Mouse (Mus musculus) heart, postnatal 0 days (tissue): ENCODE measurements around the gene Adgrv1. TPM values are rescaled to one million over a fixed set of nuclear protein-coding genes. Genes with fewer than 3 reads are reported as not detected.

Experiments used
- ATAC-seq: fragments of 200-750 bp; cut with Nextera tagmentation; 2 replicates; pipeline ENCODE4 v1.8.0; 2017; ENCODE audit warnings: low read depth, moderate number of reproducible peaks, moderate library complexity; ENCODE audit not compliant: insufficient read depth
- DNase-seq: peaks from one replicate; pipeline ENCODE4 v3.0.0-alpha.2; 2016; ENCODE audit warnings: low spot score
- H3K27ac ChIP-seq: fragments of 300-500 bp; sonication (generic); 2 replicates; pipeline ENCODE4 v1.5.1; 2014; ENCODE audit warnings: low read depth, mild to moderate bottlenecking
- H3K27me3 ChIP-seq: fragments of 300-500 bp; sonication (generic); 2 replicates; pipeline ENCODE4 v1.6.1; 2014; ENCODE audit warnings: low read length, mixed read lengths; ENCODE audit not compliant: control insufficient read depth, insufficient read depth
- H3K36me3 ChIP-seq: fragments of 300-500 bp; sonication (generic); replicated peaks from 2 replicates; pipeline ENCODE4 v1.6.1; 2014; ENCODE audit warnings: low read length, mixed read lengths; ENCODE audit not compliant: control insufficient read depth, insufficient read depth
- H3K4me1 ChIP-seq: fragments of 300-500 bp; sonication (generic); 2 replicates; pipeline ENCODE4 v1.6.1; 2014; ENCODE audit warnings: antibody characterized with exemption; ENCODE audit not compliant: control insufficient read depth, insufficient read depth
- H3K4me2 ChIP-seq: fragments of 300-500 bp; sonication (generic); 2 replicates; pipeline ENCODE4 v1.6.1; 2014; ENCODE audit warnings: low read depth, mild to moderate bottlenecking, low read length, moderate library complexity
- H3K4me3 ChIP-seq: fragments of 300-500 bp; sonication (generic); 2 replicates; pipeline ENCODE4 v1.5.1; 2014; ENCODE audit warnings: low read depth, low read length
- H3K9ac ChIP-seq: fragments of 300-500 bp; sonication (generic); replicated peaks from 2 replicates; pipeline ENCODE4 v1.6.1; 2014; ENCODE audit warnings: low read depth, low read length, mixed read lengths
- H3K9me3 ChIP-seq: fragments of 300-500 bp; sonication (generic); replicated peaks from 2 replicates; pipeline ENCODE4 v1.6.1; 2016; ENCODE audit warnings: low read length; ENCODE audit not compliant: control insufficient read depth
- CTCF ChIP-seq: IDR thresholded peaks from 2 replicates; pipeline ENCODE4 v1.5.1; 2016; ENCODE audit warnings: antibody characterized with exemption, control low read depth, low read depth
- EP300 ChIP-seq: IDR thresholded peaks from 2 replicates; pipeline ENCODE4 v1.6.1; 2016; ENCODE audit warnings: antibody characterized with exemption, low read depth
- WGBS: fragments of 180-500 bp; shearing (Covaris S2); extraction: QIAGEN DNeasy Blood & Tissue Kit; methylation state at CpG from one replicate; pipeline ENCODE4 v1.1.7; 2014; 5-methylcytosine and 5-hydroxymethylcytosine counted together
- polyA plus RNA-seq: library from polyadenylated mRNA; unstranded; fragments of >200 nt; fragmentation: Nextera tagmentation; extraction: Ambion mirVana; gene quantifications from 2 replicates; pipeline ENCODE4 v1.2.1, GENCODE M21; 2015
- total RNA-seq: library from RNA; depleted of rRNA; stranded (reverse); fragments of >200 nt; gene quantifications from 2 replicates; pipeline ENCODE4 v1.2.3, GENCODE M21; 2014; ENCODE audit warnings: low replicate concordance

Gene Adgrv1
- total and polyA plus RNA-seq, 2 experiments from 2014 or later: 0.68 to 10.5 TPM

GRCm38 (mm10) chr13:81646348-81646747, 13.4 kb upstream of the Adgrv1 start:
- no peak overlapping the region for H3K9ac ChIP-seq
- TF ChIP-seq EP300 (no peak), CTCF (no peak)

GRCm38 (mm10) chr13:81644047-81644565, 11.2 kb upstream of the Adgrv1 start:
- Histone ChIP-seq H3K27me3 (no peaks in the 10 kb centered on the region), H3K9me3 (no peaks in the 10 kb centered on the region), H3K9ac (no peak overlapping the region), H3K4me1 (no peaks in the 10 kb centered on the region), H3K4me2 (no peak overlapping the region), H3K27ac (no peak overlapping the region), H3K36me3 (no peaks in the 10 kb centered on the region), H3K4me3 (no peak overlapping the region)
- WGBS: 78% methylated on average over 11 of the region's 11 CpGs
- DNase-seq (no peak), ATAC-seq (no peak)
- TF ChIP-seq CTCF: no peak
- no peak for TF ChIP-seq EP300

More at GRCm38 (mm10) chr13:81646348-81646747, 13.4 kb upstream of the Adgrv1 start:
- Histone ChIP-seq H3K27ac (no peak overlapping the region), H3K4me2 (no peak overlapping the region), H3K36me3 (no peaks in the 10 kb centered on the region), H3K27me3 (no peaks in the 10 kb centered on the region), H3K4me3 (no peak overlapping the region), H3K9me3 (no peaks in the 10 kb centered on the region), H3K4me1 (no peaks in the 10 kb centered on the region)
- DNase-seq (no peak), ATAC-seq (no peak)
- 74% methylated on average over 6 of the region's 6 CpGs for WGBS

DNA sequence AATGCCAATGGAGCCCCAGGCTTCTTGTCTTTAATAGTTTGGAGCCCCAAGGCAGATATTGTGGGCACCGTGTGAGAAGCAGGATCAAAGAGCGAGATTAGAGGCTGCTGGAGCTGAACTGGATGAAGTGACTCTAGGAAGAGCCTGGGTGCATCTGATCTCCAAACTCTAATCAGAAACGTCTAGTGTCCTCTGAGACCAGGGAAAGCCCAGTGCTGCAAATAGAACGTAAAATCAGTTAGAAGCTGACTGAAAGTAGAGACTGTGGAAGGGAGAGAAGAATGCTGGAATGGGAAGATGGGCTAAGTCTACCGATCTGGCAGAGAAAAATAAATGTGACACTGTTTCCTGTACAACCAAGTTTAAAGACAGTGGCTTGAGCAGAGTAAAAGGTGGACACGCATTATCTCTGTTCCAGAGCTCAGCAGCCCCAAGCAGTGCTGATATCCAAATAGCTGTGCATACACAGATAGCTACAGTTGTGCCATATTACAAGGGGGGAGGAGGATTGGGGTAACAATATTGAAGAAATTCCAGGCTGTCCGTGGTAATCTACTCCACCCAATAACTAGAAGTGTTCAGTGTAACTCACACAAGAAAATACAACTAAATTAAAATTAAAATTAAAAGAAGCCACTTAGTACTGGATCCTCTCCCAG, 9.7 kb upstream of the Adgrv1 start:
- Histone ChIP-seq H3K4me3 (no peak overlapping the region), H3K27me3 (no peaks in the 10 kb centered on the region), H3K9me3 (no peaks in the 10 kb centered on the region), H3K4me2 (no peak overlapping the region), H3K4me1 (no peaks in the 10 kb centered on the region), H3K27ac (no peak overlapping the region), H3K36me3 (no peaks in the 10 kb centered on the region), H3K9ac (no peak overlapping the region)
- 22% methylated on average over 7 of the region's 7 CpGs for WGBS
- TF ChIP-seq EP300 (no peak), CTCF (no peak)
- DNase-seq: no peak
- no peak for ATAC-seq

- Histone ChIP-seq H3K36me3 (no peaks in the 10 kb centered on the region), H3K4me2 (peak overlapping the region; percentile 4; the same call in 1 of the 2 replicates), H3K4me1 (no peaks in the 10 kb centered on the region), H3K27me3 (0 out of 2 replicates have a peak, but pooled peaks cover 3% of the 10 kb centered on the region), H3K27ac (no peak overlapping the region), H3K4me3 (no peak overlapping the region), H3K9me3 (no peaks in the 10 kb centered on the region), H3K9ac (no peak overlapping the region)
- peak; percentile 33 for DNase-seq
- TF ChIP-seq CTCF: peak; percentile 71
- TF ChIP-seq EP300: no peak
- 24% methylated on average over 8 of the region's 8 CpGs for WGBS
- ATAC-seq: no peak
Measured at GRCm38 (mm10) chr13:81641289-81642045, 8.5 kb upstream of the Adgrv1 start.

GRCm38 (mm10) chr13:81640881-81641280, 7.9 kb upstream of the Adgrv1 start:
- H3K27me3 ChIP-seq: 0 out of 2 replicates have a peak, but pooled peaks cover 3% of the 10 kb centered on the region
- no peak overlapping the region for H3K9ac ChIP-seq
- DNase-seq: no peak
- TF ChIP-seq CTCF: no peak
- no peak for TF ChIP-seq EP300
- no peaks in the 10 kb centered on the region for H3K36me3 ChIP-seq
- no peaks in the 10 kb centered on the region for H3K4me1 ChIP-seq
- H3K9me3 ChIP-seq: no peaks in the 10 kb centered on the region
- H3K4me2 ChIP-seq: no peak overlapping the region
- WGBS: 44% methylated on average over 6 of the region's 6 CpGs
- no peak overlapping the region for H3K27ac ChIP-seq
- no peak for ATAC-seq
- H3K4me3 ChIP-seq: no peak overlapping the region
